Comparison of ENCODE assay signal across 8 mouse cellular contexts in genomic region chr10:94545259-94546019, GRCm38 (mm10).
DNase-seq lines count a peak whose midpoint lies in the region; ATAC-seq and TF ChIP-seq lines count a peak whose summit lies in the region.

No protein-coding gene starts in this region.

- H3K4me1 ChIP-seq in lung, embryonic 16.5 days (replicated peaks; ENCODE audit: control insufficient read depth, insufficient read depth, low read length) = peaks cover 25% of the 10 kb centered on the region

- TF ChIP-seq CTCF in C2C12 (IDR thresholded peaks at IDR 0.05; ENCODE audit: control insufficient read depth, insufficient read depth, insufficient read length) = no peak

- peak overlapping the region; percentile 69 for H3K27ac ChIP-seq in lung, embryonic 16.5 days (ENCODE audit: low read length)

- peak; percentile 62 for DNase-seq in adipocyte (ENCODE audit: low spot score)
- peak; percentile 42 for DNase-seq in heart, postnatal 25 days (ENCODE audit: low spot score)
- DNase-seq in kidney, postnatal 36 days = peak; percentile 46 to 56
- DNase-seq in ovary, postnatal 36 days (ENCODE audit: low spot score) = peak; percentile 20
- no peak for DNase-seq in cerebellum, adult 11 months

- H3K27me3 ChIP-seq in C2C12 (ENCODE audit: control insufficient read depth, insufficient read depth, insufficient read length) = no peaks in the 10 kb centered on the region
- H3K27me3 ChIP-seq in lung, embryonic 16.5 days (ENCODE audit: control insufficient read depth, insufficient read depth, low read depth, low read length) = no peaks in the 10 kb centered on the region

- peak overlapping the region; percentile 88 for H3ac ChIP-seq in C2C12 (ENCODE audit: control insufficient read depth, insufficient read length, low read depth)

- 15% methylated on average over 21 of the region's 21 CpGs for WGBS in lung, embryonic 16.5 days

- H3K36me3 ChIP-seq in C2C12 (ENCODE audit: control insufficient read depth, insufficient read depth) = peaks cover 4% of the 10 kb centered on the region
- H3K36me3 ChIP-seq in lung, embryonic 16.5 days (ENCODE audit: control insufficient read depth, insufficient read depth, low read length) = 0 out of 2 replicates have a peak, but pooled peaks cover 2% of the 10 kb centered on the region

- peak overlapping the region; percentile 64 for H3K9ac ChIP-seq in lung, embryonic 16.5 days (ENCODE audit: low read length)

- H3K79me2 ChIP-seq in C2C12 (ENCODE audit: control insufficient read depth, insufficient read depth) = peaks cover 67% of the 10 kb centered on the region

- peak; percentile 34 for ATAC-seq in erythroid progenitor cell, adult 5-6 weeks (replicated peaks; ENCODE audit: low FRiP score, poor library complexity, severe bottlenecking)
- peak; percentile 68 for ATAC-seq in lung, embryonic 16.5 days (ENCODE audit: low read depth)

- peaks cover 7% of the 10 kb centered on the region for H3K9me3 ChIP-seq in lung, embryonic 16.5 days (ENCODE audit: control insufficient read depth, low read length)

- H3K4me3 ChIP-seq in C2C12 (ENCODE audit: insufficient read depth, poor library complexity, severe bottlenecking) = peak overlapping the region; percentile 38
- H3K4me3 ChIP-seq in lung, embryonic 16.5 days (ENCODE audit: low read length) = peak overlapping the region; percentile 50

- peak overlapping the region; percentile 71 for H3K4me2 ChIP-seq in lung, embryonic 16.5 days (ENCODE audit: low read depth, low read length)

- H3K79me3 ChIP-seq in C2C12 (ENCODE audit: low read depth) = peaks cover 21% of the 10 kb centered on the region

- intact Hi-C loops in heart, postnatal 25 days (cut with DNase I) = loop anchor here (2.0 kb wide), 1 partner anchor 25 kb away; no protein-coding TSS in a partner anchor

TF ChIP-seq in C2C12, 6 proteins besides CTCF, POLR2A, EP300 and RAD21:
- TF ChIP-seq CEBPB (IDR thresholded peaks at IDR 0.05; ENCODE audit: low read depth) = no peak
- no peak for TF ChIP-seq USF1 (IDR thresholded peaks at IDR 0.05; ENCODE audit: low read depth)
- TF ChIP-seq MYOD1 (IDR thresholded peaks at IDR 0.05; ENCODE audit: control insufficient read depth, insufficient read length, low read depth) = peak; percentile 80
- peak; percentile 36 for TF ChIP-seq FOSL1 (IDR thresholded peaks at IDR 0.05; ENCODE audit: insufficient read depth, low read length, poor library complexity, severe bottlenecking)
- TF ChIP-seq MAX (IDR thresholded peaks at IDR 0.05) = peak; percentile 85
- TF ChIP-seq MYOG (IDR thresholded peaks at IDR 0.05; ENCODE audit: control insufficient read depth, extremely low read depth, insufficient read length) = no peak
